Mouse (Mus musculus): ENCODE measurements around the gene Igtp. TPM values are rescaled to one million over a fixed set of nuclear protein-coding genes. Genes with fewer than 3 reads are reported as not detected.
"Not testable (repeated sequence)": the region's sequence is repeated elsewhere in the genome, so short reads cannot be mapped to it uniquely, and the experiment has no call there.

Gene Igtp
- polyA plus RNA-seq, 1 experiment: 14.0 TPM

GRCm38 (mm10) chr11:58213673-58214342 is 14.5 kb downstream of the Igtp start:
- no peak for DNase-seq (ENCODE audit: low read depth)

DNA sequence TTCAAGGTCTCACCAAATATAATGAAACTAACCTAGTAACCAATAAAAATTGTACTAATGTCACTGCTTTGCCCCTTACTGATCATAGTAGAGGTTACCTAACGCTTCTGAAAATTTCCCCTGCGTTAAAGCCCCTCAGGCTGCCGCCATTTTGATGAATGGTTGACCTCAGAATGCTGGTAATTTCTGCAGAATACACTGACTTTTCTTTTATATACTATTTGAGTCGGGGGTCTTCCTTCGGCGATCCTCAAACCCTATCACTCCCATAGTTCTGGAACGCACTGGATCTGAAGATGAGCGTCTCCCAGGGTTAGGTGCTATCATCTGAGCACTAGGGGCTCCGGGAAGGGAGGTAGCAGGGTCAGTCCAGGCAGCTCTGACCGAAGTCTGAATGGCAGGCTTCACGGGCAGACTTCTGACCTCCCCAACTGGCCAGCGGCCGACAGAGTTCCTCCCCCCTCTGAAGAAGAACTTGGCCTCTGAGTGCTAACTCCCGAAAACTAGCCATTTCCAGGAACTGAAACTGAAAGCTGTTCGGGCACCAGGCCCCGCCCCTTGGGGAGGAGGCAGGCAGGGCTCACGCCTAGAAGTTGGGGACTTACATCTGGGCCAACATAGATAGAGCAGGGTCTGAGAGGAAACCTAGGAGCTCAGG is 15.2 kb downstream of the Igtp start:
- DNase-seq (ENCODE audit: low read depth): no peak

DNA sequence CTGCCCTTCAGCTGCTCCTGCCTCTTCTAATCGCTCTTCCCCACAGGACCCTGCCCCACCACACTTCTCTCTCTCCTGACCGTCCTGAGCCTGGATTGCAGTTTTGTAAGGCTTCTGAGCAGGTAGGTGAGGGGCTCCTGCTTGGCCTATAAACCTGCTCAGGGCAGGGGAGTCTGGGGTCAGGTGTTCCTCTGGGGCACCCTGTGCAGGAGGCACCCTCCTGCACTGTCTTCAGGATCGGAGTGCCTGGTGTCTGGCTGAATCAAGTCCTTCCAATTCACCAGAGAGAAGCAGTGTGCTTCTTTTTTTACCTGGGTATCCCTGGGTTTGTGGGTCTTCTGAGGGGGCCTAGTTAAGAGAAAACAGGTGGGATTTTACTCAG is 15.7 kb downstream of the Igtp start:
- not testable (repeated sequence) for DNase-seq (ENCODE audit: low read depth)

GRCm38 (mm10) chr11:58215814-58216213 is 16.5 kb downstream of the Igtp start:
- no peak for DNase-seq (ENCODE audit: low read depth)

GRCm38 (mm10) chr11:58216823-58217222 is 17.5 kb downstream of the Igtp start:
- no peak for DNase-seq (ENCODE audit: low read depth)

GRCm38 (mm10) chr11:58223751-58224150 is 24.4 kb downstream of the Igtp start:
- no peak for DNase-seq (ENCODE audit: low read depth)

DNA sequence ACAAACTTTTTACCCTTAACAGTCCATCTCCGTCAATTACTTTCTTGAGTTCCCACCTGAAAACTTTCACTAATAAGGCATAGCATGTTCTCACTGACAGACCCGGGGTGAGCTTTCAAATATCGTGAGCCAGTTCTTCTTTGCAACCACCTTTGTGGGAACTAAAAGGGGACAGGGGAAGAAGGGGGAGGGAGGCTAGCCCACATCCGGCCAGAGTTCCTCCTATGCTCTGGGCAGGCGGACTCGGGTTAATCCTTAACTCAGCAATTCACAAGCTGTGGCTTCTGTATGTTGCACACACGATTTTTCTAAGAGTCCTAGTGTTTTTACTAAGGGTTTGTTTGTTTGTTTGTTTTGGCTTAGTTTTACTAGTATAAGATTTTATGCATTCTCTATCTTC is 25.0 kb downstream of the Igtp start:
- DNase-seq (ENCODE audit: low read depth): no peak

DNA sequence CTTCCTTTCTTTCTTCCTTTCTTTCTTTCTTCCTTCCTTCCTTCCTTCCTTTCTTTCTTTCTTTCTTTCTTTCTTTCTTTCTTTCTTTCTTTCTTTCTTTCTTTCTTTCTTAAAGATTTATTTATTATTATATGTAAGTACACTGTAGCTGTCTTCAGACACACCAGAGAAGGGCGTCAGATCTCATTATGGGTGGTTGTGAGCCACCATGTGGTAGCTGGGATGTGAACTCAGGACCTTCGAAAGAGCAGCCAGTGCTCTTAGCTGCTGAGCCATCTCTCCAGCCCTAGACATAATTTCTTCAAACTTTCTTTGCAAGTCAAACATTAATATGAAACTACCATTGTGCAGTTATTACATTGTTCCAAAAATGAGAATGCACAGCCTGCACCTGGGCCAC is 25.5 kb downstream of the Igtp start:
- DNase-seq (ENCODE audit: low read depth): not testable (repeated sequence)

DNA sequence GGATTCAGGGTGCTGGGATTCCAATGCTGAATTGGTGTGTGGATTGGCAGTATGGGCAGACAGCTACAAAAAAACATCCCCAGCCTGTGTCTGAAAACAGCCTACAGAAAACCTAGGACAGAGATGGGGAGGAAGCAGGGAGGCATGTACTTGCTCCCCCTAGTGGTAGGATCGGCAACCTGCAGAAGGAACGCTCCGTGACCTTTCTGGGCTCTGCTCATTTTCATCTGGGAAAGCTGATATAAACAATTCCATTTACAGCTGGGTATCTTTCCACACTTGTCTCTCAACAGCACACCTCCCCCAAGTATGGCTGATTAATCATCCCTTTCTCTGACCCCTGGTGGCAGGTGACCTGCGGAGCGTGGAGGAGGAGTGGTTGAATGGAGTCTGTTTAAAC is 26.3 kb downstream of the Igtp start:
- no peak for DNase-seq (ENCODE audit: low read depth)

- no peak for DNase-seq (ENCODE audit: low read depth)
These were observed 27.1 kb downstream of the Igtp start for GRCm38 (mm10) chr11:58226425-58226824.

- not testable (repeated sequence) for DNase-seq (ENCODE audit: low read depth)
These were observed 28.7 kb downstream of the Igtp start for GRCm38 (mm10) chr11:58228021-58228420.

GRCm38 (mm10) chr11:58230396-58230910 is 31.1 kb downstream of the Igtp start:
- DNase-seq (ENCODE audit: low read depth): no peak

- no peak for DNase-seq (ENCODE audit: low read depth)
These were observed 31.8 kb downstream of the Igtp start for GRCm38 (mm10) chr11:58231156-58231555.

GRCm38 (mm10) chr11:58234551-58234950 is 35.2 kb downstream of the Igtp start:
- DNase-seq (ENCODE audit: low read depth): not testable (repeated sequence)

- no peak for DNase-seq (ENCODE audit: low read depth)
These were observed 35.8 kb downstream of the Igtp start for GRCm38 (mm10) chr11:58235152-58235551.

- no peak for DNase-seq (ENCODE audit: low read depth)
These were observed 39.8 kb downstream of the Igtp start for GRCm38 (mm10) chr11:58238840-58239791.

GRCm38 (mm10) chr11:58247294-58247693 is 47.9 kb downstream of the Igtp start:
- no peak for DNase-seq (ENCODE audit: low read depth)

- DNase-seq (ENCODE audit: low read depth): no peak
These were observed 50.0 kb downstream of the Igtp start for GRCm38 (mm10) chr11:58249203-58249981.

- DNase-seq (ENCODE audit: low read depth): no peak
These were observed 51.2 kb downstream of the Igtp start for GRCm38 (mm10) chr11:58250550-58250949.

DNA sequence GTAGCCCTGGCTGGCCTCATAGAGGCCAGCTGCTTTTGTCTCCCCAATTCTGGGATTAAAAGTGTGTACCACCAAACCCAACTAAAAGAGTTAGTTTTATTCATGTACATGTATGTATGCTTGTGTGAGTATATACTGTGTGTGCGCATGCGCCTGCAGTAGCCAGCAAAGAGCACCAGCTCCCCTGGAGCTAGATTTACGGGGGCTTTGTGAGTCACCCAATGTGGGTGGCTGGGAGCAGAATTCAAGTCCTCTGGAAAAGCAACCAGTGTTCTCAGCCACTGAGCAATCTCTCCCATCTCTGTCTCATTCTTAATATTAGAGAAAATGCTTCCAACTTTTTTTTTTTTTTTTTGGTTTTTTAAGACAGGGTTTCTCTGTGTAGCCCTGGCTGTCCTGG is 55.1 kb downstream of the Igtp start:
- no peak for DNase-seq (ENCODE audit: low read depth)
